Comparison of ENCODE assay signal across 14 mouse cellular contexts in genomic region chr10:80606306-80606705, GRCm38 (mm10). TPM values are rescaled to one million over a fixed set of nuclear protein-coding genes. Genes with fewer than 3 reads are reported as not detected.
DNase-seq lines count a peak whose midpoint lies in the region; ATAC-seq and TF ChIP-seq lines count a peak whose summit lies in the region.
"Had no signal": no experiment of that assay in that cellular context is flagged by ENCODE, and none has a peak within 500 bp of the region (broad histone marks: within the 10 kb centered on the region; RNA-seq: fewer than 3 reads in every experiment).

No protein-coding gene starts in this region.

- no peaks in the 10 kb centered on the region for H3K9me3 ChIP-seq in liver, embryonic 12.5 days (replicated peaks)
- H3K9me3 ChIP-seq in liver, embryonic 11.5 days (ENCODE audit: control insufficient read depth, low read length), result no peaks in the 10 kb centered on the region
- H3K9me3 ChIP-seq in G1E (replicated peaks), result no peaks in the 10 kb centered on the region
- no peaks in the 10 kb centered on the region for H3K9me3 ChIP-seq in intestine, embryonic 16.5 days (ENCODE audit: control insufficient read depth, low read length)
- H3K9me3 ChIP-seq: heart, embryonic 13.5 days; midbrain, embryonic 12.5 days; neural tube, embryonic 12.5 days had no signal

- DNase-seq in liver, embryonic 11.5 days (ENCODE audit: low spot score), result no peak
- no peak for DNase-seq in G1E (ENCODE audit: low spot score)
- peak; percentile 76 for DNase-seq in thymus, postnatal 14 days
- DNase-seq in adrenal gland, adult 18-20 months (ENCODE audit: low spot score in 2 of 2), result no peak
- DNase-seq in spleen, postnatal 4 days (ENCODE audit: low spot score in 2 of 2), result no peak
- DNase-seq: adrenal gland, postnatal 14 days; gastrocnemius, postnatal 10 days; lung, embryonic 14.5 days; right cerebral cortex, adult 18-20 months had no signal

- peak overlapping the region; percentile 11; the same call in 1 of the 2 replicates for H3K27ac ChIP-seq in liver, embryonic 12.5 days
- no peak overlapping the region for H3K27ac ChIP-seq in liver, embryonic 11.5 days (ENCODE audit: low read depth, low read length)
- H3K27ac ChIP-seq in intestine, embryonic 16.5 days (ENCODE audit: low read length), result peak overlapping the region; percentile 66
- H3K27ac ChIP-seq: heart, embryonic 13.5 days; midbrain, embryonic 12.5 days; neural tube, embryonic 12.5 days had no signal

- TF ChIP-seq CTCF in G1E (IDR thresholded peaks at IDR 0.05; ENCODE audit: low read depth, low read length), result no peak

- no peaks in the 10 kb centered on the region for H3K27me3 ChIP-seq in liver, embryonic 12.5 days (replicated peaks)
- H3K27me3 ChIP-seq in liver, embryonic 11.5 days (replicated peaks; ENCODE audit: control insufficient read depth, insufficient read depth, low read length), result no peaks in the 10 kb centered on the region
- no peaks in the 10 kb centered on the region for H3K27me3 ChIP-seq in G1E (ENCODE audit: insufficient read depth, low read length)
- no peaks in the 10 kb centered on the region for H3K27me3 ChIP-seq in intestine, embryonic 16.5 days (replicated peaks; ENCODE audit: control insufficient read depth, insufficient read depth, low read length)
- H3K27me3 ChIP-seq: heart, embryonic 13.5 days; midbrain, embryonic 12.5 days; neural tube, embryonic 12.5 days had no signal

- no peak overlapping the region for H3K4me3 ChIP-seq in liver, embryonic 12.5 days
- H3K4me3 ChIP-seq in liver, embryonic 11.5 days (ENCODE audit: low read depth, low read length), result no peak overlapping the region
- H3K4me3 ChIP-seq in G1E (ENCODE audit: low read depth, low read length), result peak overlapping the region; percentile 53; the same call in 1 of the 2 replicates
- 0 out of 2 replicates have a peak overlapping the region, but pooled peaks have one; percentile 16 for H3K4me3 ChIP-seq in intestine, embryonic 16.5 days (ENCODE audit: low read length)
- H3K4me3 ChIP-seq: heart, embryonic 13.5 days; midbrain, embryonic 12.5 days; neural tube, embryonic 12.5 days had no signal

- H3K36me3 ChIP-seq in liver, embryonic 12.5 days, result peaks cover 58% of the 10 kb centered on the region
- H3K36me3 ChIP-seq in liver, embryonic 11.5 days (ENCODE audit: control insufficient read depth, insufficient read depth, low read length), result peaks cover 36% of the 10 kb centered on the region
- peaks cover 74% of the 10 kb centered on the region for H3K36me3 ChIP-seq in G1E (replicated peaks)
- peaks cover 26% of the 10 kb centered on the region for H3K36me3 ChIP-seq in intestine, embryonic 16.5 days (ENCODE audit: control insufficient read depth, insufficient read depth, low read length)

- no peak overlapping the region for H3K4me2 ChIP-seq in liver, embryonic 12.5 days
- H3K4me2 ChIP-seq in liver, embryonic 11.5 days, result no peak overlapping the region
- H3K4me2 ChIP-seq in intestine, embryonic 16.5 days (ENCODE audit: low read depth, low read length), result peak overlapping the region; percentile 32; the same call in 1 of the 2 replicates
- H3K4me2 ChIP-seq: heart, embryonic 13.5 days; lung, embryonic 14.5 days; midbrain, embryonic 12.5 days; neural tube, embryonic 12.5 days had no signal

- 80% methylated on average over 23 of the region's 23 CpGs for WGBS in liver, embryonic 12.5 days (ENCODE audit: insufficient replicate concordance)
- 91% methylated on average over 23 of the region's 23 CpGs for WGBS in liver, embryonic 11.5 days
- WGBS in intestine, embryonic 16.5 days, result 80% methylated on average over 23 of the region's 23 CpGs

- H3K4me1 ChIP-seq in liver, embryonic 12.5 days, result peaks cover 84% of the 10 kb centered on the region
- peaks cover 30% of the 10 kb centered on the region for H3K4me1 ChIP-seq in liver, embryonic 11.5 days (replicated peaks; ENCODE audit: control insufficient read depth, insufficient read depth, low read length)
- peaks cover 82% of the 10 kb centered on the region for H3K4me1 ChIP-seq in G1E (ENCODE audit: insufficient read depth, low read depth, low read length)
- peaks cover 24% of the 10 kb centered on the region for H3K4me1 ChIP-seq in intestine, embryonic 16.5 days (ENCODE audit: control insufficient read depth, insufficient read depth, low read length)

- ATAC-seq in liver, embryonic 12.5 days, result no peak
- no peak for ATAC-seq in liver, embryonic 11.5 days (replicated peaks; ENCODE audit: low FRiP score)
- ATAC-seq in G1E (ENCODE audit: extremely low read depth, insufficient number of reproducible peaks, low FRiP score, poor library complexity, severe bottlenecking), result no peak
- peak; percentile 49 for ATAC-seq in intestine, embryonic 16.5 days

- no peak overlapping the region for H3K9ac ChIP-seq in liver, embryonic 12.5 days
- no peak overlapping the region; the same call in 1 of the 2 replicates for H3K9ac ChIP-seq in liver, embryonic 11.5 days (ENCODE audit: low read depth, low read length)
- H3K9ac ChIP-seq in intestine, embryonic 16.5 days (ENCODE audit: low read depth, low read length), result peak overlapping the region; percentile 10; the same call in 1 of the 2 replicates
- H3K9ac ChIP-seq: heart, embryonic 13.5 days; lung, embryonic 14.5 days; midbrain, embryonic 12.5 days; neural tube, embryonic 12.5 days had no signal

RNA-seq across cellular contexts. Expression of gene Gm49322, which starts 0.5 kb away (rescaled TPM):
- 2.6 and 3.0 TPM in 2 replicates for polyA plus RNA-seq in liver, embryonic 12.5 days (2016; fragmentation: Nextera tagmentation; extraction: Ambion mirVana)
- polyA plus RNA-seq in liver, embryonic 11.5 days (2014; fragmentation: Nextera tagmentation; extraction: Ambion mirVana), result 3.6 TPM in 2 replicates
- total RNA-seq in G1E (2014; fragmentation: Nextera tagmentation), result 1.1 and 2.2 TPM in 2 replicates
- total RNA-seq in G1E (2017), result 0.82 and 1.2 TPM in 2 replicates
- polyA plus RNA-seq in G1E (2012), result 2.4 and 2.8 TPM in 2 replicates
- 3.3 and 4.0 TPM in 2 replicates for polyA plus RNA-seq in intestine, embryonic 16.5 days (2015; fragmentation: Nextera tagmentation; extraction: Ambion mirVana)
- total RNA-seq in adrenal gland, adult 18-20 months (2021), result 1 to 10 TPM; 2.6 to 3.0 TPM

RNA-seq across cellular contexts. Expression of gene Adat3, which starts 3.6 kb away (rescaled TPM):
- polyA plus RNA-seq in liver, embryonic 12.5 days (2016; fragmentation: Nextera tagmentation; extraction: Ambion mirVana), result 7.0 and 7.4 TPM in 2 replicates
- polyA plus RNA-seq in liver, embryonic 11.5 days (2014; fragmentation: Nextera tagmentation; extraction: Ambion mirVana), result 9.7 TPM in 2 replicates
- total RNA-seq in G1E (2014; fragmentation: Nextera tagmentation) (not detected in 2 replicates), G1E (2017) (1.2 and 1.6 TPM in 2 replicates)
- 19.4 and 23.5 TPM in 2 replicates for polyA plus RNA-seq in G1E (2012)
- polyA plus RNA-seq in intestine, embryonic 16.5 days (2015; fragmentation: Nextera tagmentation; extraction: Ambion mirVana), result 8.4 and 9.4 TPM in 2 replicates
- 1 to 10 TPM; 1.8 to 2.1 TPM for total RNA-seq in adrenal gland, adult 18-20 months (2021)

RNA-seq across cellular contexts. Expression of gene Scamp4, which starts 3.6 kb away (rescaled TPM):
- 63.3 and 65.2 TPM in 2 replicates for polyA plus RNA-seq in liver, embryonic 12.5 days (2016; fragmentation: Nextera tagmentation; extraction: Ambion mirVana)
- 93.9 and 94.3 TPM in 2 replicates for polyA plus RNA-seq in liver, embryonic 11.5 days (2014; fragmentation: Nextera tagmentation; extraction: Ambion mirVana)
- total RNA-seq in G1E (2014; fragmentation: Nextera tagmentation), result 37.5 and 39.4 TPM in 2 replicates
- total RNA-seq in G1E (2017), result 12.7 and 12.9 TPM in 2 replicates
- 72.8 and 87.0 TPM in 2 replicates for polyA plus RNA-seq in G1E (2012)
- 125 and 127 TPM in 2 replicates for polyA plus RNA-seq in intestine, embryonic 16.5 days (2015; fragmentation: Nextera tagmentation; extraction: Ambion mirVana)
- 10 to 100 TPM; 49.7 to 54.4 TPM for total RNA-seq in adrenal gland, adult 18-20 months (2021)

RNA-seq across cellular contexts. Expression of gene Abhd17a, which starts 16.2 kb away (rescaled TPM):
- polyA plus RNA-seq in liver, embryonic 12.5 days (2016; fragmentation: Nextera tagmentation; extraction: Ambion mirVana), result 86.4 and 88.9 TPM in 2 replicates
- polyA plus RNA-seq in liver, embryonic 11.5 days (2014; fragmentation: Nextera tagmentation; extraction: Ambion mirVana), result 89.7 and 96.5 TPM in 2 replicates
- total RNA-seq in G1E (2014; fragmentation: Nextera tagmentation) (12.4 and 14.6 TPM in 2 replicates), G1E (2017) (37.8 and 44.0 TPM in 2 replicates)
- polyA plus RNA-seq in G1E (2012), result 574 and 928 TPM in 2 replicates
- polyA plus RNA-seq in intestine, embryonic 16.5 days (2015; fragmentation: Nextera tagmentation; extraction: Ambion mirVana), result 63.1 and 79.7 TPM in 2 replicates
- 100 to 1,000 TPM in 1 of 2 experiments, 10 to 100 TPM in 1; 94.5 to 102 TPM for total RNA-seq in adrenal gland, adult 18-20 months (2021)

RNA-seq across cellular contexts. Expression of gene Csnk1g2, which starts 16.3 kb away (rescaled TPM):
- polyA plus RNA-seq in liver, embryonic 12.5 days (2016; fragmentation: Nextera tagmentation; extraction: Ambion mirVana), result 106 TPM in 2 replicates
- polyA plus RNA-seq in liver, embryonic 11.5 days (2014; fragmentation: Nextera tagmentation; extraction: Ambion mirVana), result 92.3 and 96.1 TPM in 2 replicates
- 91.3 and 110 TPM in 2 replicates for total RNA-seq in G1E (2014; fragmentation: Nextera tagmentation)
- total RNA-seq in G1E (2017), result 189 and 193 TPM in 2 replicates
- polyA plus RNA-seq in G1E (2012), result 470 and 513 TPM in 2 replicates
- 15.1 and 22.2 TPM in 2 replicates for polyA plus RNA-seq in intestine, embryonic 16.5 days (2015; fragmentation: Nextera tagmentation; extraction: Ambion mirVana)
- total RNA-seq in adrenal gland, adult 18-20 months (2021), result 100 to 1,000 TPM; 134 to 140 TPM

Comparison
In these comparisons a context has a peak if more than half of its experiments do, and no peak if none do; other contexts are left out.
1. H3K4me3 ChIP-seq: peak in G1E (single experiment) and intestine, embryonic 16.5 days (single experiment); none in liver, embryonic 12.5 days (single experiment) and liver, embryonic 11.5 days (single experiment).